Mouse (Mus musculus) small intestine, adult 2 months (tissue): ENCODE results near the gene Hmces. TPM values are rescaled to one million over a fixed set of nuclear protein-coding genes. Genes with fewer than 3 reads are reported as not detected.
A peak's percentile ranks its signal among the peaks of the same experiment; 100 is the strongest.

Source experiments
- H3K27ac ChIP-seq: fragments of 200-500 bp; 2 replicates; pipeline ENCODE4 v1.5.1; 2012; ENCODE audit warnings: low read depth, low read length, control low read depth, inconsistent platforms; ENCODE audit not compliant: insufficient read depth
- H3K27me3 ChIP-seq: fragments of 200-500 bp; 2 replicates; pipeline ENCODE4 v1.6.1; 2012; ENCODE audit warnings: mild to moderate bottlenecking, moderate library complexity, low read length, inconsistent platforms; ENCODE audit not compliant: control insufficient read depth, insufficient read depth
- H3K36me3 ChIP-seq: fragments of 200-500 bp; 2 replicates; pipeline ENCODE4 v1.6.1; 2012; ENCODE audit warnings: mild to moderate bottlenecking, low read length, control low read depth, inconsistent platforms; ENCODE audit not compliant: control insufficient read depth, insufficient read depth
- H3K4me1 ChIP-seq: fragments of 200-500 bp; 2 replicates; pipeline ENCODE4 v1.6.1; 2012; ENCODE audit warnings: low read length, inconsistent platforms, mixed read lengths; ENCODE audit not compliant: control insufficient read depth, insufficient read depth, insufficient read length
- H3K4me3 ChIP-seq: fragments of 200-500 bp; 2 replicates; pipeline ENCODE4 v1.5.1; 2012; ENCODE audit warnings: low read depth, mild to moderate bottlenecking, control low read depth, inconsistent platforms, low read length, moderate library complexity
- CTCF ChIP-seq: fragments of 200-500 bp; IDR thresholded peaks from 2 replicates; pipeline ENCODE4 v1.5.1; 2012; ENCODE audit warnings: low read depth, mild to moderate bottlenecking, control low read depth, inconsistent platforms, low read length, moderate library complexity, mixed read lengths; ENCODE audit not compliant: insufficient replicate concordance, insufficient read length; ENCODE audit errors: extremely low read depth
- POLR2A ChIP-seq: fragments of 200-500 bp; IDR thresholded peaks from 2 replicates; pipeline ENCODE4 v1.6.1; 2012; ENCODE audit warnings: low read depth, mild to moderate bottlenecking, control low read depth, inconsistent platforms, low read length, moderate library complexity
- WGBS: fragments of 180-500 bp; shearing (Covaris S2); methylation state at CpG from one replicate; pipeline ENCODE4 v1.1.7; 2018; 5-methylcytosine and 5-hydroxymethylcytosine counted together
- polyA plus RNA-seq: library from polyadenylated mRNA; depleted of rRNA; stranded (reverse); fragments of >200 nt; gene quantifications from 2 replicates; pipeline ENCODE4 v1.2.3, GENCODE M21; 2012

Hmces gene
- polyA plus RNA-seq, 1 experiment: 19.8 TPM

DNA sequence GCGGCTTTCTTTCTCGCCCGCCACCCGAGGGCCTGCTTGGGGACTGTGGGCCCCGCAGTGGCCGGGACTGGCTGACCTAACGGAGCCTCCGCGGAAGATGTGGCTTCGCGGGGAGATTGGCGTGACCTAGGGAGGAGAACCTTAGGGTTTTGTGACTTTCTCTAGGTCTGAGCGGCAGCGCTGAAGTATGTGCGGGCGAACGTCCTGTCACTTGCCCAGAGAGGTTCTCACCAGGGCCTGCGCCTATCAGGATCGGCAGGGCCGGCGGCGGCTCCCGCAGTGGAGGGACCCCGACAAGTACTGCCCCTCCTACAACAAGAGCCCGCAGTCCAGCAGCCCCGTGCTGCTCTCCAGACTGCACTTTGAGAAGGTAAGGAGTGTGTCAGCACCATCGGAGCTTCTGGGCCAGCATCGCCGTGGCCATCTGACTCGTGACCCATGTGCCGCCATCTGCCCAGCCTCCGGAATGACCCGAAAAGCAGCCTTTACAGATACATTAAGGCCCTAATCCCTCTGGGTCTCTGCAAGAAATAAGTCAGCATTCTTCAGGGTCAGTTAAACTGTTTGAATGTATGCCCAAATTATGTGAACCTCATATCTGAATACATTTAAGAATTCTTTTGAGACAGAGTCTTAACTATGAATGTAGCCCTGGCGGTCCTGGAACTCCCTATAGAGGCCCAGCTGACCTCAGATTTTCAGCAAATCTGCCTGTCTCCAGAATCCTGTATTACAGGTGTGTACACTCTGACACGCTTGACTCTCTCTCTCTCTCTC is 779 bp downstream of the Hmces start:
- H3K4me1 ChIP-seq: peaks cover 7% of the 10 kb centered on the region; the same call in 1 of the 2 replicates
- peak overlapping the region; percentile 95 for H3K4me3 ChIP-seq
- H3K36me3 ChIP-seq: peaks cover 34% of the 10 kb centered on the region
- no peaks in the 10 kb centered on the region for H3K27me3 ChIP-seq
- WGBS: 7% methylated on average over 35 of the region's 35 CpGs
- TF ChIP-seq CTCF: no peak
- TF ChIP-seq POLR2A: no peak
- peak overlapping the region; percentile 33 for H3K27ac ChIP-seq

- peaks cover 7% of the 10 kb centered on the region; the same call in 1 of the 2 replicates for H3K4me1 ChIP-seq
- no peaks in the 10 kb centered on the region for H3K27me3 ChIP-seq
- H3K4me3 ChIP-seq: no peak overlapping the region
- 63% methylated on average over 5 of the region's 5 CpGs for WGBS
- 0 out of 2 replicates have a peak overlapping the region, but pooled peaks have one; percentile 2 for H3K27ac ChIP-seq
- no peak for TF ChIP-seq POLR2A
- no peak for TF ChIP-seq CTCF
- peaks cover 23% of the 10 kb centered on the region for H3K36me3 ChIP-seq
Observed at GRCm38 (mm10) chr6:87915939-87916338, 2.2 kb downstream of the Hmces start.

GRCm38 (mm10) chr6:87921201-87921600 is 7.5 kb downstream of the Hmces start:
- Histone ChIP-seq H3K27ac (no peak overlapping the region), H3K36me3 (peaks cover 25% of the 10 kb centered on the region), H3K4me3 (no peak overlapping the region), H3K4me1 (peaks cover 2% of the 10 kb centered on the region; the same call in 1 of the 2 replicates), H3K27me3 (no peaks in the 10 kb centered on the region)
- TF ChIP-seq CTCF (no peak), POLR2A (no peak)
- 95% methylated on average over 4 of the region's 4 CpGs for WGBS

DNA sequence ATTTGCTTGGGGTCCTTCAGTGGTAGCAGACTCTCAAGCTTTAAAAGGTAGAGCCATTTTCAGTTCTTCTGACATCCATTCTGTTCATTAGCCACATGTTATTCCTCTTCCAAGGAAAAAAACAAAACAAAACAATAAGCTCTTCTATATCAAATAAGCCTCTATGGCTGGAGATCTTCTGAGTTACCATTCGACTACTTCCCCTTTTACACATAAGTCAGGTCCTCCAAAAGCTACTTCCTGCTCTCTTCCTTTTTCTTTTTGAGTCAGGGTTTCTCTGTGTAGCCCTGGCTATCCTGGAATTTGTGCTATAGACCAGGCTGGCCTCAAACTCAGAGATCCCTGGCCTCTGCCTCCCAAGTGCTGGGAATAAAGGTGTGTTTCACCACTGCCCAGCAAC is 9.9 kb downstream of the Hmces start:
- Histone ChIP-seq H3K4me3 (no peak overlapping the region), H3K36me3 (peaks cover 20% of the 10 kb centered on the region), H3K4me1 (no peaks in the 10 kb centered on the region), H3K27ac (no peak overlapping the region), H3K27me3 (no peaks in the 10 kb centered on the region)
- WGBS: 79% methylated on average over 1 of the region's 1 CpGs
- TF ChIP-seq POLR2A: no peak

GRCm38 (mm10) chr6:87935037-87935436 is 21.3 kb downstream of the Hmces start:
- H3K27ac ChIP-seq: no peak overlapping the region
- WGBS: 85% methylated on average over 5 of the region's 5 CpGs
- TF ChIP-seq CTCF (no peak), POLR2A (no peak)
- H3K36me3 ChIP-seq: peaks cover 26% of the 10 kb centered on the region
- no peak overlapping the region for H3K4me3 ChIP-seq
- H3K4me1 ChIP-seq: 0 out of 2 replicates have a peak, but pooled peaks cover 2% of the 10 kb centered on the region
- no peaks in the 10 kb centered on the region for H3K27me3 ChIP-seq

DNA sequence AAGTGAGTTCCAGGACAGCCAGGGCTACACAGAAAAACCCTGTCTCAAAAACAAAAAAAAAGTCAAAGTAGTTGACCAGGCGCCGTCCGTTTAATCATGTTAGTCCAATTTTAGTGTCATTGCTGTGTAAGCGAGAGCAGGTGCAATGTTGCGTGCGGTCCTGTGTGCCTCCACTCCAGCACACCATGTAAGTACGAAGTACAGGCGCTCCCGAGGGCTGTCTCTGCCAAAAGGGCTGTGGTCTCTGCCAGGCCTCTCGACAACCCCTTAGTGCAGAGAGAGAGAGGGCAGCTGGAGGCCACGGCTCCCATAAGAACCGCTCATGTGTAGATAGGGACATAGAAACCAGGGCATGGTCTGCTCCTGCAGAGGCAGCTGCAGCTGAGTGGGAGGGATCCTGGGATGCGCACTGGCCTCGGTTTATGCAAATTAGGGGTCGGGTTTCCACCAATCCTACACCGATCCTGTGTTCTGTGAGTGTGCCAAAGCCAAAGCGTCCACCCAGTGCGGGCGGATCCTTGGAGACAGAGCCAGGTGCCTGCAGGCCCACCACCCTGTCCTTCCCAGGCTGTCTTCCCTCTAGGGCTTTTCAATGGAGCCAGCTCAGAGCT is 23.5 kb downstream of the Hmces start:
- Histone ChIP-seq H3K4me1 (0 out of 2 replicates have a peak, but pooled peaks cover 2% of the 10 kb centered on the region), H3K27me3 (no peaks in the 10 kb centered on the region), H3K36me3 (peaks cover 24% of the 10 kb centered on the region), H3K4me3 (no peak overlapping the region), H3K27ac (no peak overlapping the region)
- WGBS: 49% methylated on average over 19 of the region's 19 CpGs
- no peak for TF ChIP-seq CTCF
- TF ChIP-seq POLR2A: no peak

GRCm38 (mm10) chr6:87938941-87939340 is 25.2 kb downstream of the Hmces start:
- Histone ChIP-seq H3K4me1 (0 out of 2 replicates have a peak, but pooled peaks cover 2% of the 10 kb centered on the region), H3K36me3 (peaks cover 15% of the 10 kb centered on the region), H3K27ac (no peak overlapping the region), H3K27me3 (no peaks in the 10 kb centered on the region), H3K4me3 (no peak overlapping the region)
- TF ChIP-seq POLR2A: no peak
- TF ChIP-seq CTCF: no peak
- WGBS: 93% methylated on average over 3 of the region's 3 CpGs
